Mouse (Mus musculus) cerebellum, postnatal 25 days (tissue): ENCODE results near the gene Ash1l.

Experiments
- DNase-seq, 2 experiments: peaks; one replicate each; pipeline ENCODE4 v3.0.0; 2021; ENCODE audit warnings: mixed read lengths in 2 of 2

Ash1l gene

GRCm38 (mm10) chr3:88950576-88951326 is at the start of gene Ash1l, which contains the start of gene Dap3:
Gene Ash1l (plus strand): TSS chr3:88950622.
Gene Dap3 (minus strand): TSS chr3:88951181.
- peak in 1 of 2 experiments; percentile 90 for DNase-seq

GRCm38 (mm10) chr3:88904803-88905202 is 45.6 kb upstream of the Ash1l start:
- DNase-seq = no peak

DNA sequence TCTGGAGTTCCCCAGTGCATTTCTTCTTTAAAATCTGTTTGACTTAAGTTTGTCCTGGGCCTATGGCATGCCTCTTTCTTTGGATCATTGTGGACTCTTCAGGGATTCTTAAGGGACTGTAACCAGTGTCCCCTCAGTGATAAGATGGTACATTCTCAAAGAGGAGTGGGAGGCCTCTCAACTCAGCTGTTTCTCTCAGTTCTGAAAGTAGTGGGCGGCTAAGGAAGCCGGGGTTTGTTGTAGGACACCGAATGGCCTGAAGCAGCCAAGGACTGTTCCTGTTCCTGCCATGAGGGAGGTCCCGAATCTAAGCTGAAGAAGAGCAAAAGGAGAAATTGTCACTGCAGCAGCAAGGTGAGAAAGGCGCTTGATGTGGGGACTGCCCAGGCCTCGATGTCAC is 45.2 kb upstream of the Ash1l start:
- no peak for DNase-seq

- no peak for DNase-seq
Observed at GRCm38 (mm10) chr3:88905741-88906140, 44.7 kb upstream of the Ash1l start.

DNA sequence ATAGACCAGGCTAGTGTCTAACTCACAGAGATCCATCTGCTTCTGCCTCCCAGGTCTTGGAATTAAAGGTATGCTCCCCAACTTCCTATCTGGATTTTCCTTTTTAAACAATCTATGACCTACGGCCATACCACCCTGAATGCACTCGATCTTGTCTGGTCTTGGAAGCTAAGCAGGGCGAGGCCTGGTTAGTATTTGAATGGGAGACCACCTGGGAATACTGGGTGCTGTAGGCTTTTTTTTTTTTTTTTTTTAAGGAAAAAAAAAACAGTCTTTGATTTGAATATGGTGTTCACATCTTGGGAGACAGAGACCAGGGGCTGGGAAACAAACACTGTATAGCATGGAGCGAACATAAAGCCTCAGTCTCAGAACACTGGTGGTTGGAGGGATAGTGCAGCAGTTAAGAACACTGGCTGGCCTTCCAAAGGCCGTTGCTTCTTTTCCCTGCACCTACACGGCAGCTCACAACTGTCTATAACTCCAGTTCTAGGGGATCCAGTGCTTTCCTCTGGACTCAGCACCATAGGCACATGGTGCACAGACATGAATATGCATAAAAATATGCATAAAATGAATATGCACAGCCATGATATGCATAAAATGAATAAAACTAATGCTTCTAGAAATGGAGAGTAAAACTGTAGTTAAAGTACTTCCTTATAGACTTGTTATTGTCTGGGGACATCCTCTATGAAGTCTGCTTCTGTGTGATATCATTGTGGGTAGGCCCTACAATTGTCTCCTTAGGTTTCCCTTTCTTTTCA is 43.8 kb upstream of the Ash1l start:
- DNase-seq = no peak

DNA sequence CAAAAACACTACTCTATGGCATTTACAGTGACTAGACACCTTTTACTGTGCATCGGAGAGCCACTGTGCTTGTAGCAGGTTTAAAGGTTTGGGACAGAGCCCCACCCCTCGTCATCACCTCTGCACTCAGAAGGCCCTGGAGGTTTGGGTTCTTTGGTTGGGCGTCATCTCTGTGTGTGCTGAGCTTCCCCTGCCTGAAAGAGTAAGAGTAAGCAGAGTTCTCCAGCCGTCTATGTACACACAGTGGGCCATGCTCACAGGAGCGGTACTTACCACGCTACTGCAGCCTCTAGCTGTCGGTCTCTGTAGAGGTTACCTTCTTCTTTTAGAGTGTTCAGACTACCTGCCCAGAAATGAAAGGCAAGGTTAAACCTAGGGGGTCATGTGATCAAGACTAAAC is 37.8 kb upstream of the Ash1l start:
- DNase-seq = no peak

- peak; percentile 94 to 95 for DNase-seq
Observed at GRCm38 (mm10) chr3:88913511-88914383, 36.7 kb upstream of the Ash1l start, which contains the start of gene Msto1. Gene Msto1 (minus strand): TSS chr3:88913999.

DNA sequence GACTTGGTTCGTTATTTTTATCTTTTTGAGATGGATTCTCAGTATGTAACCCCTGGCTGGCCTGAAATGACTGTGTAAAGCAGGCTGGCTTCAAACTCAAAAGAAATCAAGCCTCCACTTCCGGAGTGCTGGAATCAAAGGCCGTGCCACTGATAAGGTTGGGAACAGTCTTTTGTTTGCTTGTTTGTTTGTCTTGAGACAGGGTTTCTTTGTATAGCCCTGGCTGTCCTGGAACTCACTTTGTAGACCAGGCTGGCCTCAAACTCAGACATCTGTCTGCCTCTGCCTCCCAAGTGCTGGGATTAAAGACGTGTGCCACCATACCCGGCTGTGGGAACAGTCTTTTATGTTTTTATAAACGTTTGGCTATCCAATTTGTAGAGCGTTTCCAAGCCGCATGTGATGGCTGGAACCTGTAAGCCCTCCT is 36.0 kb upstream of the Ash1l start:
- no peak for DNase-seq

DNA sequence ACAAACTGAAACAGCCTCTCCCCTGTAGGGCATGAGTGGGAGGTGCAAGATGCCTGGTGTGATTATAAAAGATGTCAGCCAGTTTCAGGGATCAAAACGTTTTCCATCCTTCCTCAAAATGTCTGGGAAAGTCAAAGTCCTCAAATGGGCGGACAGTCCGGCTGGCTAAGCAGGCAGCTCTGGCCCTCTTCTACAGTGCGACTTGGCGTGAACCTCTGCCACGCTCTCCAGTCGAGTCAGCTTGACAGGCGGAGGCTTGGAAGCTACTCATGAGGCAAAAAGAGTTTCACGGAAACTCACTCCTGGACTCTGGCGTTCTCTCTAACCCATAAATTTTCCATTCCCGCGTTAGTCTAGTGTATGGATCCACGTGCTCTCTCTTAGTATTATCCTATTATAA is 31.4 kb upstream of the Ash1l start:
- no peak for DNase-seq

GRCm38 (mm10) chr3:88921411-88921810 is 29.0 kb upstream of the Ash1l start:
- no peak for DNase-seq

- DNase-seq = no peak
Observed at GRCm38 (mm10) chr3:88923989-88924591, 26.3 kb upstream of the Ash1l start.

GRCm38 (mm10) chr3:88925651-88926050 is 24.8 kb upstream of the Ash1l start:
- DNase-seq = no peak

DNA sequence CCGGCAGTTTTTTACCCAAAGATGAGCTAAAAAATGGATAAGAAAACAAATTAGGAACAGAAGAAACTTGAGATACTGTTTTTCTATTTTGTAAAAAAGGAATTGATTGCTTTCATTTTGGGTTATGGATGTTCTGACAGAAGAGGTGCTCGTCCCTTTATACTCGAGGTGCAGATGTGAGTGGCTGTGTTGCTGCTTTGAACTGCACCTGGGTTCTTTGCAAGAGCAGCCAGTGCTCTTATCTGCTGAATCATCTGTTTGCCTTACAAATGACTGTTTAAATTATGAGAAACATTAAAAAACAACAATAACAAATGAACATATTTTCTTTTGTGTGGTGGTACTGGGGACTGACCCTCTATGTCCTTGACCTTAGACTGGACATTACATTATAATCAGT is 20.9 kb upstream of the Ash1l start:
- no peak for DNase-seq

- no peak for DNase-seq
Observed at GRCm38 (mm10) chr3:88939071-88939470, 11.4 kb upstream of the Ash1l start.

DNA sequence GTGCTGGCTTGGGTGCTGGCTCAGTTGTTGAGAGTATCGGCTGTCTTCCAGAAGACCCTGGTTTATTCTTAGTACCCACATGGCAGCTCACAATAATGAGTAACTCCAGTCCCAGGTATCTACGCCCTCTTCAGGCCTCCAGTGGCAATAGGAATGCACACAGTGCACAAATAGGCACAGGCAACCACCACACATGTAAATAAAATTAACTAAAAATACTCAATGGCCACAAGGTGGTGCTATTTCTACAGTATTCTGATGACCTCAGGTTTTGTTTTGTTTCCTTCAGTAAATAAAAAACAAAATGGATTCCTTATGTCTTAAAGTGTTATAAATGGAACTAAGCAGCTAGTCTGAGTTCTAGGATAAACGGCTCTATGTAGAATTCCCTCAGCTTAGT is 10.7 kb upstream of the Ash1l start:
- peak; percentile 20 to 21 for DNase-seq

DNA sequence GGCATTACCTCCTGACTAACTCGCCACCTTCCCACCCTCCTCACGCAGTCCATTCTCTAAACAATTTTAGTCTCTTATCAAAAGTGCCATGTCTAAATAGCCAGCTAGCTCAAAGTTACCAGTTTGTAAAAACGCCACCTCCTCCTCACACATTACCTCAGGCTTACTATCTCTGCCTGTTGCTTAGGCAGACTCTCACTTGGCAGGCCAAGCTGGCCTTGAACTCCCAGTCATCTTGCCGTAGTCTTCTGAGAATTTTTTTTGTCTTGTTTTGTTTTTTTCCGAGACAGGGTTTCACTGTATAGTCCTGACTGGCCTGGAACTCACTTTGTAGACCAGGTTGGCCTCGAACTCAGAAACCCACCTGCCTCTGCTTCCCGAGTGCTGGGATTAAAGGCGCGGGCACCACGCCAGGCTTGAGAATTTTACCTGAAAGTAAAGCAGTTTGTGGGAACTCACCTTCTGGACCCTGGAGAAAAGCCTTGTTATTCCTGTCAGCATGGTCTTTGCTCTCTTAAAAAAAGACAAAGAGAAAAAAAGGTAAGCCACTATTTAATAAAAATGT is 8.0 kb upstream of the Ash1l start:
- DNase-seq = no peak

GRCm38 (mm10) chr3:88944109-88944508 is 6.3 kb upstream of the Ash1l start:
- no peak for DNase-seq

DNA sequence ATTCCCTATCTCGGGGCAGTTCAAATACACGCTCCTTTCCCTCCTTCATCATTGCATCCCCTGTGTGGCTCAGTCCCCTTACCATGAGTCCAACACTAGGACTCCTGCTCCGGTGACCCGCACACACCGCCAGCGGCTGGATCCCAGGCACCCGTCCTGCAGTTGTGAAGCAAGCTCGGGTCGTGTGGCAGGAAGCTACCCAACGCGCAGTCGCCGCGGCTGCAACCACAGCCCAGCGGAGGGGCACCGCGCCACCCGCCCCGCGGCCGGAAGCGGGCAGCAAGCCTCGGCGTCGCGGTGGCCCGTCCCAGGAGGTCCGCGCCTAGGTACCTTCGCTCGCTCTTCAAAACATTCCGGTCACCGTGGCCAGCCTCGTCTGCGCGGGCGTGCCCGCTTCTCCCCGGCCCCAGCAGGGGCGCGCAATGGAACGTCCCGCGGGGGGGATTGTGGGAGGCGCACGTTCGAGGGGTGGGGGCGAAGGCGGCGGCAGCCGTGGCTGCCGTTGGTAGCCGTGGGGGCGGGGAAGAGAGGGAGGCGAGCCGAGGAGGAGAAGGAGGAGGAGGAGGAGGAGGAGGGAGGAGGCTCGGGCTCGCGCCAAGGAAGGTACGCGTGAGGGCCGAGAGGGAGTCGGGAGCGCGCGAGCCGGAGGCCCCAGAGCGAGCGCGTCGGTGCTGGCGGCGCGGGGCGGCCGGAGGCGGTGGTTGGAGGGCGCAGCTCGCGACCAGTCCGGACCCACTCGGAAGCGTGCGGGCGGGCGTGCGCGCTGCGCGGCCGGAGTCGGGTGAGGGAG is 441 bp upstream of the Ash1l start:
- peak in 1 of 2 experiments; percentile 95 for DNase-seq

DNA sequence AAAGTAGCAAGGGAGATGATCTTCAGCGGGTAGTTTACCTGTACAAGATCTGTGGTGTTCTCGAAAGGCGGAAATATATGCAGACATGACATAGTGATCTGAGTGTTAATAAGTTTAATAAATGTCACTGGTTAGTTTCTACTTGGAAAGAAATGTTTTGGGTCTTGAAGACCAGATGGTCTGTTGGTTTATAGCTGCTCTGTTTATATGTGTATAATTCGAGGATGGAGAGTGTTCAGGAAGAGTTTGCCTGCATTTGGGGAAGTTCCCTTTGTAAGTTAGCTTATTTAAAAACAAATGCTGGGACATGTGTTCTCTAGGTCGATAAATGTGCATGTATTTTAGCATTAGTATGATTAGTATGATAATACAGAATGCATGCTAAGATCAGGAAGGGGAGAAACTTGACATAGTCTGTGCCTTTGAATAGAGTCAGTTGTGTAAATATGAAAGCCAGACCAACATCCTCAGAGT is 942 bp downstream of the Ash1l start:
- no peak for DNase-seq

DNA sequence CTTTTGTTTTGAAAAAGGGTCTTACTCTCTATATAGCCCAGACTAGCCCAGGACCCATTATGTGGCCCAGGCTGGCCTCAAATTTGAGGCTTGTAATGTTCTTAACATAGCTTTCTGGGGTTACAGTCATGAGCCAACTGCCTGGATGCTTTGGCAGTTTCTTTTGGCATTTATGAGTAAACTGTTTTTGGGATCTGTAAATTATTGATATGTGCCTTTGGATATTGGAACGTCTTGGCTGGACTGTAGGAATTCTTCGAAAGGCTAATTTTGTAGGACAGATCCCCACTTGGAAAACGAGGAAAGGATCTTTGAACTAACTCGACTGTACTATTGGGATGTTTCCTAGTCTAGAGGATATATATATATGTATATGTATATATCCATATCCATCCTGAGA is 2.8 kb downstream of the Ash1l start:
- no peak for DNase-seq

DNA sequence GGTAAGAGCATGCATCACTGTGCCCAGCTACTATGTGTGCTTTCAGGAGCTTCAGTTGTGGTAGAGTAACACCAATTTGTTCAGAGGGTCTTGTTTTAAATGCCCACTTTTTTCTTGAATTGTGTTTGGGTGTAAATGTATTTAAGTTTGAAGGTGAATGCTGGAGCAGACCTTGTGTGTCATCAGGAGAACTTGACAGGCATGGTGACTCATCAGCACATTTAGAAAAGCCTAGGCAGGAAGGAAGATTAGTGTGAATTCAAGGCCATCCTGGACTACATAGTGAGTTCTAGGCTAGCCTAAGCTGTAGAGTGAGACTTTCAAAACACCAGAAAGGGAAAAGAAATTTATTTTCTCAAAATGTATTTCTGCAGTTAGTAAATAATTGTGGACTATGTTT is 3.3 kb downstream of the Ash1l start:
- no peak for DNase-seq
